Mouse (Mus musculus): ENCODE measurements around the gene Naa16.
"Not testable (repeated sequence)": the region's sequence is repeated elsewhere in the genome, so short reads cannot be mapped to it uniquely, and the experiment has no call there.

DNA sequence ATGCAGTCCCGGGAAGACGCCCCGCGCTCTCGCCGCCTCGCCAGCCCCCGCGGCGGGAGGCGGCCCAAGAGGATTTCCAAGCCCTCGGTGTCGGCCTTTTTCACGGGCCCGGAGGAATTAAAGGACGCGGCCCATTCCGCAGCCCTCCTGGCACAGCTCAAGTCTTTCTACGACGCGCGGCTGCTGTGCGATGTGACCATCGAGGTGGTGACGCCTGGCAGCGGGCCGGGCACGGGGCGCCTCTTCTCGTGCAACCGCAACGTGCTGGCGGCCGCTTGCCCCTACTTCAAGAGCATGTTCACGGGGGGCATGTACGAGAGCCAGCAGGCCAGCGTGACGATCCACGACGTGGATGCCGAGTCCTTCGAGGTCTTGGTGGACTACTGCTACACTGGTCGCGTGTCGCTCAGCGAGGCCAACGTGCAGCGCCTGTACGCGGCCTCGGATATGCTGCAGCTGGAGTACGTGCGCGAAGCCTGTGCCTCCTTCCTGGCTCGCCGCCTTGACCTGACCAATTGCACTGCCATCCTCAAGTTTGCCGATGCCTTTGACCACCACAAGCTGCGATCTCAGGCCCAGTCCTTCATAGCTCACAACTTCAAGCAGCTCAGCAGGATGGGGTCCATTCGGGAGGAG lies 36.3 kb upstream of the Naa16 start:
- not testable (repeated sequence) for TF ChIP-seq CTCF, EP300 (IDR thresholded peaks at IDR 0.05; ENCODE audit: low read depth)

Data from liver, embryonic 14.5 days (tissue).